Mouse (Mus musculus): ENCODE results near the gene Vill. TPM values are rescaled to one million over a fixed set of nuclear protein-coding genes. Genes with fewer than 3 reads are reported as not detected.

The Vill gene
- total RNA-seq, 4 experiments from 2014 or later, result 2.4 to 4.6 (median 4.4) TPM

DNA sequence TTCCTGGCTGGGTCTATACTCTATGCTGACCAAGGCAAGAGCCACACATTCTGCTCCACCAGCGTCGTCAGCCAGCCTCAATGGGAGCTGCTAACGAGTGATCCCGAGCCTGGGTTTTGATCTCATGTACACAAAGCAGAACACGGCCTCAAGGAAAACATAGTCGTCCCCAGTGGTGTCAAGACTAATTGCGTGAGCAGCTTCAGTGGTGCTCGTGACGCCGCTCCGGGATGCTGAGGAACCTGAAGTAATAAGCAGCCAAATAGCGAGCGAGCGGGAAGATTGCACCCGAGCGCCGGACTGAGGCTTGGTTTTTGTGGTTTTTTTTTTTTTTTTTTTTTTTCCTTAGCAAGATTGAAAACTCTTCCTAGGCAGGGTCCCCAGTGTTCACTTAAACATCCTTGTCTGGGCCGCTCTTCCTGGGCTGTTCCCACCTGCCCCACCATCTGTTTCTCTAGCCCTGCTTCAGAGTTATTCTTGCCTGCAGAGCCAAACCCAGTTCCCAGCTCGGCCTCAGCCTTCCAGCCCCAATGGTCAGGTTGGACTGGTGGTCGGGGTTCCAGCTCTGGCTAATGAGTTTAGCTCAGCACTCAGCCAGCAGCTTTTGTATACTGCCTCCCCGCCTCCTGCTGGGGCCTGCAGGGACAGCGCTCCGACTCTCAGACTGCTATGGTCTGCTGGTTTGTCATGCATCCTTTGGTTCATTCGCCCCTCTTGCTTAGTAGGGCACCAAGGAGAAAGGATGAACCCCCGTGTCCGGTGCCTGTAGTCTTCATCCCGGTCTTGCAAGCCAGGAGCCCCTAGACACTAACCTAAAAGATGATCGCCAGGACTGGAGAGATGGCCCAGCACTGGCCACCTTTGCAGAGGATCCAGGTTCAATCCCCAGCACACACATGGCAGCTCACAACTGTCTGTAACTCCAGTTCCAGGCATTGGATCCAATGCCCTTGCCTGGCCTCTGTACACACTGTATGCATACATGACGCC lies 17.6 kb upstream of the Vill start:
- DNase-seq, result no peak

DNA sequence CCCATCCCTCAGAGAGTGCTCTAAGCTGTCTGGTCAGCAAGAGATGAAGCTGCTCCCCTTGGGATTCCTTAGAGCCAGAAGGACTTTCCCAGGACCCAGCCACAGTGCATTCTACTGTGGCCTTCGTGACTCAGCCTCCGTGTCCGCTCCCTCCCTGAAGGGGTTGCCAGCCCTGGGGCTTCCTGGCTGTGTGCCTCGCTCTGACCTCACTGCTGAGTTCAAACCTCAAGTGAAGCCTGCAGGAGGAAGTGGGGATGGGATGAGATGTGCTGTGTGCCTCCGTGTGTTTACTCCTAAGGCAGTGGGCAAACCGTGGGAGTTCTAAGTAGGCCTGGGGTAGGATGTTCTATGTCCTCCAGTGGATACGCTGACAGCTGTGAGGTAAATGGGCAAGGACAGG lies 16.7 kb upstream of the Vill start:
- peak; percentile 83 for DNase-seq

DNA sequence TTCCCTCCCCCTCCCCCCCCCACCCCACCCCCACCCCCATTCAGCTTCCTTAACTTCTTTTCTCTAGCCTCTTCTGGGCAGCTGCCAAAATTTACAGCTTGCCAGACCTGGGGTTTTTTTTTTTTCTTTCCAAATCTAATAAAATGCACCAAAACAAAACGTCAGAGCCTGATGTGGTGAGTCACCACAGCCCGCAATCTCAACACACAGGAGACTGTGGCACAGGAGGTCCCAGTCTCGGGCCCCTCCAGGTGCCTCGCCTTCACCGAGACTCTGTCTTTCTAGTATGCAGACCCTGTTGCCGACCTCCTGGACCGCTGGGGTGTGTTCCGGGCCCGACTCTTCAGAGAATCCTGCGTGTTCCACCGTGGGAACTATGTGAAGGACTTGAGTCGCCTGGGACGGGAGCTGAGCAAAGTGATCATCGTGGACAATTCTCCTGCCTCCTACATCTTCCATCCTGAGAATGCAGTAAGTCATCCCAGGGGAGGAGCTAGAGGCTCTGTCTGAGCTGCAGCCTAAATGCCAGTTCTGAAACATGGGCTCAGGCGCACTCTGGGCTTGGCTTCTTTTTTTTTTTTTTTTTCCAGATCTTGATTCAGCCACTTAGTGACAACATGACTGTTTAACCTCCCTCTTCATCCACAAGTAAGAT lies 15.4 kb upstream of the Vill start:
- DNase-seq, result no peak

DNA sequence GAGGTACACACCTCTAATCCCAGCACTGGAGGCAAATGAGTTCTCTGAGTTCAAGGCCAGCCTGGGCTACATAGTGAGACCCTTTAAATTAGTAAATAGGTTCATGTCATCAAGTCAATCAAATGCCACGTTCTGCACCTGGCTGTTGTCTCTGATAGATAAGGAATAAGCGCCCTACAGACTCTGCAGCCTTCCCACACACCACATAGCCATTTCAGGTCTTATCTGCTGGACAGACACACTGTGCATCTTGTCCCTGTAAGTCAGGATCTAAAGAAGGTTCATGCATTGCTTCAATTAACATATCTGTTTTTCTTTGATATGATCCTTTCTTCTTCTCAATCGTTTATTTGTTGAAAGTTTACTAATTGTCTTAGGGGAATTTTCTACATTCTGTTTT lies 14.0 kb upstream of the Vill start:
- DNase-seq, result no peak

DNA sequence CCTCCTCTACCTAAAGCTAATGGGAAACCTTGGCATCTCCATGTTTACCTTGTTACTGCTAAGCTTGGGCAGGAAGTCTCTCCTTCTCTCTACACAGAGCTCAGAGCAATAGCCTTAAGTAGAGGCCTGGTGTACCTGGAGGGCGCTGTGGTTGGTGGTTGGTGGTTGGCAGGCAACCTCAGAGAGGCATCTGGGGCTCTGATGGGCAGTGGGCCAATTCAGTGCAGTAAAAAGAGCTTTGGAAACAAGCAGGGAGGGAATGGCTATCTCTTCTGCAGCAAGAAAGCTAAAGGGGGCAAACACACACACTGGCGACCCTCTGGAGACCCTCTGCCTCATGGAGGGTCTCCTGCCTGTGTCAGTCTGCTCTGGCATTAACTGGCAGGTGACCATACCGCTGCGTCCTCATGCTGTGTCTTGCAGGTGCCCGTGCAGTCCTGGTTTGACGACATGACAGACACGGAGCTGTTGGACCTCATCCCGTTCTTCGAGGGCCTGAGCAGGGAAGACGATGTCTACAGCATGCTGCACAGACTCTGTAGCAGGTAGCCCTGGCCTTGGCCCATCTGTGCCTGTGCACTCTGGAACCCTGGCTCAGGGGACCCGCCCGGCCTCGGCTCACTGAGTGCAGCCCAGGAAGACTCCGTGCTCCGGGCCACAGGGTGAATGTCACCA lies 12.3 kb upstream of the Vill start:
- DNase-seq, result no peak

DNA sequence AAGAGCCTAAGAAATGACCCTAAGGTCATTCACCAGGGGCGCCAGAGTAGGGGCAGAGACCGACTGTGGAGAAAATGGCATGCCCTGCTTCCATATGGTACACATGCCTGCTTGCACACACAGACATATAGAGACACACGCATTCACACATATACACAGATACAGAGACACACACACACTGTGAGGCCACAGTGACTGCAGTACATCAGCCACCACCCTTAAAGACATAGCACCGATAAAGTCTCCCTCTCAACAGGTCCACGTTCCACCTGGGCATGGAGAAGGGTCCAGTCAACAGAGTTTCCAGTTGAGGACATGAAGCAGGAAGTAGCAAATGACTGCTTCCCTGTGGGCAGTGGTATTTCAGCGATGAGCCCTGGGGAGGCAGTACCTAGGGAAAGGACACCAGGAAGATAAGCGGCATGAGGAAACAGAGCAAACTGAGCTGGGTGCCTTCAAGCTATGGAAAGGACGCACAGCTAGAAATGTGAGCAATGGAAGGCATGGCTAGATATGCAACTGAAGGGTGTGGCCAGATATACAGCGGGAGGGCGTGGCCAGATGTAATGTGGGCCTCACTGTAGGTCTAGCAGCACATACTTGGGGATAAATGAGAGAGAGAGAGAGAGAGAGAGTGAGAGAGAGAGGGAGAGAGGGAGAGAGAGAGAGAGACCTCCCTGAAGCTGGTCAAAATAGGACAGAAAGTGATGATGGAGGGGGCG lies 4.2 kb upstream of the Vill start:
- DNase-seq, result no peak

DNA sequence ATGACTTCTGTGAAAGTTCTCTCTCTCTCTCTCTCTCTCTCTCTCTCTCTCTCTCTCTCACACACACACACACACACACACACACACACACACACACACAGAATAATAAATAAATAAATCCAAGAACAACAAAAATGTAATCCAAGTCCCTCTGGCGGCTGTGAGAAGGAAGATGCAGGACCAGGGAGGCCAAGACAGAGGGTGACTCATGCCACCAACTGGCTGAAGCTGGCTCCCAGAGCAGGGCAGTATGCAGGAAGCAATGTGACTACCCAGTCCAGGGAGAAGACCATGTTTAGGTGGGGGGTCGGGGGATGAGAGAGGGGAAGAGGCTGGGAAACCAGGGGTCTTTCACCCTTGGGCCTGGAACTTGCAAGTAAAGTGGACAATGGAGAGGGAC lies 1.4 kb upstream of the Vill start:
- no peak for DNase-seq

DNA sequence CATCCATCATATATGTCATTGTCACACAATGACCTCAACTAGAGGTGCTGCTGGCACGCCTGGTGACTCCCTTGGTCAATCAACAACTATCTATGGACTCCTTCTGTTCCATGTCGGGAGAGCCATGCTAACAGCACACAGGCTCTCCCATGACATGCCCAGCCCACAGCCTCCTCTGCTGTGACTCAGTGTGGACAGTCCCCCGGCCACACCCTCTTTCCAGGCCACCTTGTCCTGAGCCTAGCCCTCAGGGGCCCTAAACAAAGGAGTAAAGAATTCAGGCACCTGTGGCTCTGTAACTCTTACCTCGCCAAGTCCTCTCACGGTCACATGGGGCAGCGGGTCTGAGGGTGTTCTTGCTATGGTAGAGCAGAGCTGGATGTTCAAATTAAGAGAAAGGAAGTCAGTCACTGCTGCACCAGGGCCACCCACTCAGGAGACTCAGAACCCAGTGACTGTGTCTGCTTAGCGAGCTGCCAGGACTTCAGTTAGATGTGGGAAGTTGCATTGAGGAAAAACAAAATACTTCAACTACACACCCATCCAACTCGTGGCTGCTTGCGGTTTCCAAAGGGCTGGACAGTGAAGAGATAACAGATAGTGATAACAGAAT lies 1.5 kb downstream of the Vill start:
- no peak for DNase-seq

DNA sequence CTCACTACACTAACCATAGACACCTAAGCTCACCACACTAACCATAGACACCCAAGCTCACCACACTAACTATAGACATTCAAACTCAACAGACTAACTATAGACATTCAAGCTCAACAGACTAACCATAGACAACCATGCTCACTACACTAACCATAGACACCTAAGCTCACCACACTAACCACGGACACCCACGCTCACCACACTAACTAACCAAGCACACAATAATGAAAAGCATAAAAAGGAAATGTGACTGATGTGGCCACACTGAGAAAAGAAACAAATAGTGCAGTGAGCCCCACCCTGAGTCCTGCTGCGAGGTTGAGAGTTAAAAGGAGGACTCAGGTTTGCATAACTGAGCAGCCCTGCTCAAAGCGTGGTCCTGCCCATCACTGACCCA lies 2.8 kb downstream of the Vill start:
- DNase-seq, result no peak

DNA sequence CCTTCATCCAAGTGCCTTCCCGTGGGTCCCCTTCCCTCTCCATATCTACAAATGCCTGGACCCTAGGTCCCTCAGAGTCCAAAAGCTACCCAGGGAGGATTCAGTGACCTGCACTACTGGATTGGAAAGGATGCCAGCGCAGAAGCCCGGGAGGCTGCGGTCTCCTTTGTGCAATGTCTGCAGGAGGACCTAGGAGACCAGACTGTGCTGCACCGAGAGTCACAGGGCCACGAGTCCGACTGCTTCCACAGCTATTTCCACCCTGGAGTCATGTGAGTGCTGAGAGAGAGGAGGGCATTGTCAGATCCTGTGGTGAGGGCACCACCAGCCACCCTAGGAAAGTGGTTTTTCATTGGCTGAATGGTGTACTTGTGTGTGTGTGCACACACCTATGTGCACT lies 5.7 kb downstream of the Vill start:
- DNase-seq, result no peak

DNA sequence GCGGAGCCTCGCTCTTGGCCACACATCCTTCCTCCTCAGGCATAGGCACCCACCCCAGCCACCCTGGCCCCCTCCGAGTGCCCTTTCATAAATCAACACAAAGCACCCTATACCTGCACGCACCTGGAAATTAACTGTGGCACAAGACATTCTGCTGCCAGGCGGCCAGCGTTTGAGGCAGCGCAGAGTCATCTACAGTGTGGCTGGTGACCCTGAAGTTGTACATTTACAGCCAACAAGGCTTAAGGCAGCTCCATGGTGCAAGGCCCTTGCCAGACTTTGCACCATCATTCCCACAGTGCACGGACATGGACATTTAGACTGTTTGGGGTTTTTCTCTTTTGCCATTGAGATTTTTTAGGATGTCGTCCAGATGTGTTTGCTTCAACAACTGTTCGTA lies 8.1 kb downstream of the Vill start:
- DNase-seq, result no peak

DNA sequence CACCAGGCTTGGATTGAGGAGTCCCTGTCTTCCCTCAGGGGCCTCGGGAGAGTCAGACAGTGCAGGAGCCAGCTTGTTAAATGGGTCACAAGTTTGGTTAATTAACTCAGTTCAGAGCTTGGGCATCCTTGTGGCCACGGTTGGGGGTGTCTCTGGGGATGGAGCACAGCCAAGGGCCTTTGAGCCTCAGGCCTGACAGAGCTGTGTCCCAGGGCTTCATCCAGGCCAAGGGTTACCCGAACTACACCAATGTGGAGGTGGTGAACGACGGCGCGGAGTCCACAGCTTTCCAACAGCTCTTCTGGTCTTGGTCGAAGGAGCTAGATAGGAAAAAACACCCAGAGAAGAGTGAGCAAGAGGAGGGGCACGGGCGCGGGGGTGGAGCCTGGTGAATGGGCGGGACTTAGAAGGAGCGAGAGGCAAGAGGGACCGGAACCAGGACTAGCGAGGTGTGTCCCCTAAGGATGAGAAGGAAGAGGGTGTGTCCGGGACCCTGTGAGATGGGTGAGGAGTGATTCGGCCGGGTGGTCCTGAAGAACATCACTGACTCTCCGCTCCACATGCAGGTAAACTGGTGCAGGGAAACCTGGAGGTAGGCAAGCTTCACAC lies 10.6 kb downstream of the Vill start:
- DNase-seq, result no peak

DNA sequence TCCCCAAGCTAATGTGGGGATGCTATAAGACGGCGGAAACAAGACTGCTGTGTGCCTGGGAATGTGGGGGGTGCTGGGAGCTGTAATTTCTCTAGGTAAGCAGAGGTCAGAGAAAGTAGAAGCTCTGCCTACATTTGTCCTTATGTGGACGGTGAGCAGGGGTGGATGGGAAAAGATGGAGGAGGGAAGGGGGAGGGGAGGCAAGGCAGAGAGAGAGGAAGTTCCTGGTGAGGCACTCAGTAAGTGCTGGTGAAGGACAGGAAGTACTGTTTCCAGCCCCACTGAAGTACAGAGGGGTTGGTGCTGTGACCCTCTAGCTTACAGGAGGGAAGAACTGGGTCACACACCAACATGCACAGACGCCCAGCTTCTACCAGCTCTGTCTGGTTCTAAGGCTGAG lies 11.7 kb downstream of the Vill start:
- DNase-seq, result no peak

DNA sequence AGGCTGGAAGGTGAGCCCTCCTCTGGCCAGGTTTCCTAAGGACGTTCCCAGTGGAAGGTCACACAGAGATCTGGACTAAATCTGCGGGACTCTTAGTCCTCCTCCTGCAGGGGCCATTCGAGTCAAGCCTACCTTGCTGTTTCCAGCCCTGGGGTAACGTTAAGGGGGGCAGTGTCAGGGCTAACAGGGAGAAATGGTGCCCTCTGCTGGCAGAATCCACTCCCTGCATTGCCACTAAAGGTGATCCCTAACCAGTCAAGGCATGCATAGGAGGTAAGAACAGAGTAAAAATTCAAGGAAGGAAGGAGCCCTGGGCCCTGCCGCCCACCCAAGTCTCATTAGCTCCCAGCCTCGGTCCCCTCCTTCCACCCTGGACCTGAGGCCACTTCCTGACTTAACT lies 15.0 kb downstream of the Vill start:
- peak; percentile 52 for DNase-seq

DNA sequence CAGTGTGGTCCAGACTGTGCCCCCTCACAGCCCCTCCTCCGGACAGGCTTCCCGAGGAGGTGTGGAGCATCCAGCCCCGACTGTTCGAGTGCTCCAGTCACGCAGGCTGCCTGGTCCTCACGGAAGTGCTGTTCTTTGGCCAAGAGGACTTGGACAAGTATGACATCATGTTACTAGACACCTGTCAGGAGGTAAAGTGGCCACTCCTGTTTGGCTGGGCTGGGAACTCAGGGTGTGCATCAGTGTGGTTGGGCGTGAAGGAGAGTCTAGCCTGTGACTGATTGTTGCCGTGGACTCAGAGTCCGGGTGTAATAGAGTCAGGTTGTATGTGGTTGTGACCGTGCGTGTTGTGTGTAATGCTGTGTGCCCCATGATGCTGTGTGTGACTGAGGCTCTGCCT lies 15.7 kb downstream of the Vill start:
- DNase-seq, result no peak

DNA sequence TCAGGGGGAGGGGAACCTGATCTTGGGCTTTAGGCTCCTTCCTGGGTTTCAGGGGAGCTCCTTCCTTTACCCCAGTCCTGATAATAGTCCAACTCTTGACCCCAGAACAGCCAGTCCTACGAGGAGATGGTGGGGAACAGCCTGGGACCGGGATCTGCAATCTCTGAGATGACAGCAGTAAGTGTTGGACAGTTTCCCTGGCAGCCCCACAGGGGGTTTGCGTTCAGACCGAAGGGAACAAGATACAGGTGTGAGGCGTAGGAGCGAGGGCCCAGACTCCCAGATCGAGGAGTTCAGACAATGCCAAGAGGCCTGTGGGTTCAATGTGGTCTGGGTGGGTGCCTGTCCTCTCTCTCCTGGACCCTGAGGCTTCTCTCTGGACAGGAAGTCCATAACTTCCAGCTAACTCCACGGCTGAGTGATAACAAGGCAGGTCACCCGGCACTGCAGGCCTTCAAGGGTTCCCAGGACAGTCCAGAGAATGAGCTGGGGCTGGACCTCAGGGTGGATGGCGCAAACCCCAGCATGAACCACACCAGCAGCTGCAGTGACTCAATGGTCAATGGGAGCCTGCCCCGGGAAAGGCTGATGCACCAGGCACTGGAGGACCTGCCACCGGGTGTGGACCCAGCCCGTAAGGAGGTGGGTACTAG lies 17.7 kb downstream of the Vill start:
- no peak for DNase-seq

DNA sequence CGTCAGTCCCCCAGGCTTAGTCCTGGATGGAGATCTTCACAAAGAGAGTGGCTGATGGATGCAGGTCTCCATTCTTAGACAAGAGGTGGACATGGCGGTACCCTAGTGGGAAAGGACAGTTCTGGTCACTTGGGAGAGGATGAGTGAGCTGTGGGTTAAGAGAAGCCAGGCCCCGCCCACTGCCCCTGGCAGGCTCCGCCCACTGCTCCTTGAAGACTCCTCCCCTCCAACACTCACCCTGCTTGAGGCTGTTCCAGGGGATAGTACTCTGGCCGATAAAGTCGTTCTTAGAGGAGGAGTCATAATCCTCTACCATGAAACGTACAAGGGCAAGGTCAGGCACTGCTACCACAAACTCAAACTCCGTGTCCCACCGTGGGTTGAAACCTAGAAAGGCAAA lies 19.2 kb downstream of the Vill start:
- DNase-seq, result no peak

DNA sequence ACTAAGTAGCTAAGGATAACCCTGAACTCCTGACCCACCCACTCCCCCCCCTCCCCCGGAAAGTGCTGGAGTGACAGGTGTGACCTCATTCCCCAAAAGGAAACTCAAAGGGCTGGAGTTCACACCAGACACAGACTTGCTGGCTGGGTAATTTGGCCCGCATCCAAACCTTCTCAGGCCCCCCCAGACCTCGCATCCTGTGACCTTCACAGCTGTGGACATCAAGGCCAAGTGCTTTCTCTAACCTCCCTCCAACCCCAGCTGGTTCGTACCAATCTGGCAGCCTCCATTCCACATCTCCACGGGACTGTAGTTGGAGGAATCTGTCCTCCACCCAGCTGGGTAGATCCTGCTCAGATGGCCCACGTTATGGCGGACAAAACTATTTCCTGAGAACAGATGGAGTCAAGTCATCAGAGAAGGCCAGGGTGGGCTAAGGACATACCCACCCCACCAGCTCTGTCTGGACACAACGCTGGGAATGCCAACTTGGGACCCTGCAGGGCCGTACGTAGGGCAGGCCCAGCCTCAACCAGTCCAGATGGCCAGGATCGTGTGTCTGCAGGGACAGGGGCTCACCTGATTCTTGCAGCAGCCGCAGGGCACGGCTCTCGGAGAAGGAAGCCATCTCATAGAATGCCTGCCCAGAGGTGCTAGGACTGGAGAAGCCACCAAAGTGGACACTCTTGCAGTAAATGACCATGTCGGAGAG lies 20.8 kb downstream of the Vill start:
- no peak for DNase-seq

DNA sequence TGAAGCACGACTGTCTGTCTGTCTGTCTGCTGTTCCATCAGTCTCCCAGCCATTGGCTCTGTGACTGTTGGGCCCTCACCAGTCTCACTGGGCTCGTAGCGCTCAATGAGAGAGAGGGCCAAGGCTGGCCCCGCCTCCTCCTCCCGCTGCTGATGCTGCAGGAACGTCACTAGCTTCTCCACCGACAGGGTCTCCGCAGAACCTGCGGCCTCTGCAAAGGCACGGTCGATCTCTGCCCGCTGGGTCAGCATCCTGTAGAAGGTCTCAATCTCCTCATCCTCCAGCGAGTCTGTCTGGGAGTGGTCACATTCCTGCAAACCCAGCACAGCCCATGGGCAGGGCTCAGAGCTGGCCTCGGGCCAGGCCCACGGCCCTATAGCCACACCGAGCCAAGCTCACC lies 23.1 kb downstream of the Vill start:
- DNase-seq, result no peak

DNA sequence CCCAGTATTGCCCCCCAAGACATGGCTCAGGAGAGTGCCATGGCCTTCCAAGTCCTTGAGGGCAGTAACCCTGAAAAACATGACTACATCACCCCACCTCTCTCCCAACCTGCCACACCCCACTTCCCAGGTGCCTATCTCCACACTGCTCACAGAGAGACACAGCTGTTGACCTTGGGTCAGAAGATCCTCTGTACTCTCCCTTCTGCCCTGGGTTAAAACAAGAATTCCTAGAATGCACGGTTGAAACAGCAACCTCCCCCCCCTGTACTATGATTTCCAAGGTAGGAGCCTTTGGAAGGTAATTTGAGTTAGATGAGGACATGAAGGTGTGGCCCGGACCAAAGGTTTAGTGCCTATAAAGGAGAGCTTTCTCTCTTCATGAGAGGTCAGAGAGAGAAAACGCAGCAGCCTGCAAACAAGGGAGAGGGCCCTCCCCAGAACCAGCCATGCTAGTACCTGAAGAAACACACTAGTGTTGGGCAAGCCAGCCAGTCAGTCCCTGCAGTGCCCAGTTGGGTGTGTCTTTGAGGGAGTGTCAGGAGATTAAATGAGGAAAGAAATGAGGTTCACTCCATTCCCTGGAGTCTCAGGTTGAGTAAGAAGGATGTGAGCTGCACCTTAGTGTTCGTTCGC lies 27.6 kb downstream of the Vill start:
- DNase-seq, result no peak

All from adrenal gland, adult 8-10 months (tissue).